Mouse (Mus musculus): ENCODE results near the gene Zfp101.

GRCm38 (mm10) chr17:33392271-33392670 is 2.2 kb downstream of the Zfp101 start:
- TF ChIP-seq MAFK (IDR thresholded peaks at IDR 0.05; ENCODE audit: insufficient read depth, low read depth, low read length) = no peak
- TF ChIP-seq ZC3H11A (IDR thresholded peaks at IDR 0.05; ENCODE audit: borderline replicate concordance, low read depth, low read length) = no peak
